Mouse (Mus musculus): Measurements from ENCODE around the gene Fgd3. TPM values are rescaled to one million over a fixed set of nuclear protein-coding genes. Genes with fewer than 3 reads are reported as not detected.

The Fgd3 gene
- total and polyA plus RNA-seq, 3 experiments: 8.7 to 16.1 (median 14.5) TPM

DNA sequence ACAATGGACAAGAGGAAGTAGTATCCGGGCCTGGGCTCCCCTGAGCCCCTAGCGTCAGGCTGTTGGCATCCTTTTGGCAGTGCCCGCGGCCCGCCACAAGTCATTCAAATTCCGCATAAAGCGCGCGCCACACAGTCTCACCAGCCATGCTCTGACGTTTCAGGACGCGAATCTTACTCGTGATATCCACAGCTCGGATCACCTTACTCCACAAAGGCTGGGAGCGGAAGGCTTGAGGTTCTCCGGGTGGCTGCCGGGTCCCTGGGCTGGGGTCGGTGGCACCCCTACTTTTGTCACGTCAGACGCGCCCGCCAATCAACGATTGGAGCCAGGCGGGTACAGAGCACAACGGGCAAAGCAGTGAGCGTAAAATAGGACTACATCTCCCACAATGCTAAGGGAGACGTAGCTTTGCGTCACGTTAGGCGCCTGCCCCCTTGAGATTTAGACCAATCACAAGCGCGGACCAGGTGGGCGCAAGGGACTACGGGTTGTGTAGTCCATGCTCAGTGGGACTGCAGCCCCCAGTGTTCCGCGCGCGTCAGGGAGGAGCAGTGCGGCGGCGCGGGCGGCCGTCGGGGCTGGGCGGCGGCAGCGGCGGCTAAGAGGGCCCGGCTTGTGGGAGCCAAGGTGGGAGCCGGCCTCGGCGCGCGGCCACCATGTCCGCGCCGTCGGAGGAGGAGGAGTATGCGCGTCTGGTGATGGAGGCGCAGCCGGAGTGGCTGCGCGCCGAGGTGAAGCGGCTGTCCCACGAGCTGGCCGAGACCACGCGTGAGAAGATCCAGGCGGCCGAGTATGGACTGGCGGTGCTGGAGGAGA is 21.1 kb upstream of the Fgd3 start, which contains the start of gene Bicd2:
TSS of gene Bicd2 (plus strand) at position 574 of the 819 bp plus-strand sequence.
- Histone ChIP-seq H3K27ac (ENCODE audit: insufficient read depth, low read depth) (no peak within 1 kb of the TSS), H3K4me3 (replicated peaks in 1 of 3; ENCODE audit: low read depth in 2 of 3, low read length in 2 of 3, poor library complexity in 1 of 3) (peak within 1 kb of the TSS; percentile 85 to 100 (median 95)), H3K4me1 (ENCODE audit: control insufficient read depth in 1 of 2, insufficient read depth in 2 of 2) (peaks cover 10 to 53% of the 10 kb centered on the region in 2 experiments), H3K4me2 (ENCODE audit: insufficient read depth, low read depth, poor library complexity, severe bottlenecking) (peak within 1 kb of the TSS; percentile 72), H3K79me2 (replicated peaks; ENCODE audit: control insufficient read depth, extremely low read depth, insufficient read depth, poor library complexity, severe bottlenecking) (peaks cover 18% of the 10 kb centered on the region; the same call in 1 of the 2 replicates), H3K36me3 (replicated peaks in 1 of 2; ENCODE audit: control insufficient read depth in 1 of 2, insufficient read depth in 1 of 2, low read length in 1 of 2) (peaks cover 0 to 13% of the 10 kb centered on the region in 2 experiments), H3K27me3 (replicated peaks) (no peaks in the 10 kb centered on the region), H3K9ac (ENCODE audit: insufficient read depth, low read depth) (peak within 1 kb of the TSS; percentile 79), H3K9me3 (replicated peaks; ENCODE audit: low read length) (no peaks in the 10 kb centered on the region)
- in situ Hi-C loops (cut with MboI; ENCODE audit: low pct_ligation_motif_present, low pct_unique_long_range_greater_than_20kb, low sequenced_read_pairs) (no loop called here), dilution Hi-C loops (cut with MboI; ENCODE audit: extremely low pct_ligation_motif_present, extremely low pct_unique_long_range_greater_than_20kb, low sequenced_read_pairs) (no loop called here)
- peak; percentile 98 for DNase-seq (ENCODE audit: extremely low read depth)
- TF ChIP-seq CTCF (conservative IDR thresholded peaks at IDR 0.05 in 1 of 2, IDR thresholded peaks at IDR 0.05 in 1 of 2; ENCODE audit: low read depth in 2 of 2, low read length in 2 of 2) (0 out of 4 replicates have a peak, but pooled peaks of 1 of the 2 experiments have one; percentile 8), ZMIZ1 (IDR thresholded peaks at IDR 0.05; ENCODE audit: low read depth, low read length) (peak; percentile 79; the same call in 1 of the 2 replicates), CHD1 (IDR thresholded peaks at IDR 0.05; ENCODE audit: low read depth, low read length) (no peak), HCFC1 (IDR thresholded peaks at IDR 0.05; ENCODE audit: low read depth, low read length) (peak; percentile 97), ELF1 (IDR thresholded peaks at IDR 0.05; ENCODE audit: low read depth, low read length) (peak; percentile 75), IRF4 (IDR thresholded peaks at IDR 0.05; ENCODE audit: low read depth, low read length) (peak; percentile 37; the same call in 1 of the 2 replicates), ZC3H11A (IDR thresholded peaks at IDR 0.05; ENCODE audit: low read depth, low read length) (no peak), GABPA (IDR thresholded peaks at IDR 0.05; ENCODE audit: insufficient replicate concordance, low read depth, low read length) (peak; percentile 96), RAD21 (IDR thresholded peaks at IDR 0.05; ENCODE audit: low read depth, low read length) (no peak), MXI1 (IDR thresholded peaks at IDR 0.05; ENCODE audit: low read depth, low read length) (peak; percentile 84), MAX (IDR thresholded peaks at IDR 0.05; ENCODE audit: low read length) (peak; percentile 70), MAZ (IDR thresholded peaks at IDR 0.05; ENCODE audit: low read depth, low read length) (peak; percentile 78; the same call in 1 of the 2 replicates), USF2 (conservative IDR thresholded peaks at IDR 0.05; ENCODE audit: low read depth, low read length) (no peak), NRF1 (IDR thresholded peaks at IDR 0.05; ENCODE audit: low read depth, low read length) (peak; percentile 86), MEF2A (IDR thresholded peaks at IDR 0.05; ENCODE audit: borderline replicate concordance, low read depth, low read length) (peak; percentile 67), NELFE (IDR thresholded peaks at IDR 0.05; ENCODE audit: low read depth, low read length) (peak; percentile 78), POLR2A (IDR thresholded peaks at IDR 0.05; ENCODE audit: low read depth, low read length) (peak; percentile 81), KAT2A (IDR thresholded peaks at IDR 0.05; ENCODE audit: insufficient replicate concordance, low read length) (peak; percentile 99), POLR2AphosphoS2 (IDR thresholded peaks at IDR 0.05; ENCODE audit: low read depth, low read length) (peak; percentile 59; the same call in 1 of the 2 replicates), EP300 (IDR thresholded peaks at IDR 0.05; ENCODE audit: low read length) (no peak), BHLHE40 (IDR thresholded peaks at IDR 0.05; ENCODE audit: low read depth, low read length) (no peak; the same call in 1 of the 2 replicates), MYC (IDR thresholded peaks at IDR 0.05; ENCODE audit: low read depth, low read length) (peak; percentile 59; the same call in 1 of the 2 replicates), USF1 (IDR thresholded peaks at IDR 0.05; ENCODE audit: low read depth, low read length) (0 out of 2 replicates have a peak, but pooled peaks have one; percentile 28), TBP (conservative IDR thresholded peaks at IDR 0.05; ENCODE audit: low read depth, low read length) (no peak), SIN3A (IDR thresholded peaks at IDR 0.05; ENCODE audit: low read length) (peak; percentile 71; the same call in 1 of the 2 replicates), CHD2 (IDR thresholded peaks at IDR 0.05; ENCODE audit: low read length) (peak; percentile 85), E2F4 (IDR thresholded peaks at IDR 0.05; ENCODE audit: insufficient replicate concordance, low read depth, low read length) (0 out of 2 replicates have a peak, but pooled peaks have one; percentile 46)
